Mouse (Mus musculus) pancreas, adult 10 weeks (tissue): Measurements from ENCODE around the gene Gm10778. TPM values are rescaled to one million over a fixed set of nuclear protein-coding genes. Genes with fewer than 3 reads are reported as not detected.

Experiments
- polyA plus RNA-seq: library from polyadenylated mRNA; stranded (reverse); fragments of 350-450 nt; fragmentation: Illumina TruSeq; extraction: RNeasy Lipid Tissue Mini Kit (QIAGEN cat#74804); gene quantifications from one replicate; pipeline ENCODE4 v1.2.3, GENCODE M21; 2015; ENCODE audit warnings: low read depth, low replicate concordance; ENCODE audit not compliant: insufficient read depth

Gm10778 gene
- polyA plus RNA-seq, result 0.66 TPM

DNA sequence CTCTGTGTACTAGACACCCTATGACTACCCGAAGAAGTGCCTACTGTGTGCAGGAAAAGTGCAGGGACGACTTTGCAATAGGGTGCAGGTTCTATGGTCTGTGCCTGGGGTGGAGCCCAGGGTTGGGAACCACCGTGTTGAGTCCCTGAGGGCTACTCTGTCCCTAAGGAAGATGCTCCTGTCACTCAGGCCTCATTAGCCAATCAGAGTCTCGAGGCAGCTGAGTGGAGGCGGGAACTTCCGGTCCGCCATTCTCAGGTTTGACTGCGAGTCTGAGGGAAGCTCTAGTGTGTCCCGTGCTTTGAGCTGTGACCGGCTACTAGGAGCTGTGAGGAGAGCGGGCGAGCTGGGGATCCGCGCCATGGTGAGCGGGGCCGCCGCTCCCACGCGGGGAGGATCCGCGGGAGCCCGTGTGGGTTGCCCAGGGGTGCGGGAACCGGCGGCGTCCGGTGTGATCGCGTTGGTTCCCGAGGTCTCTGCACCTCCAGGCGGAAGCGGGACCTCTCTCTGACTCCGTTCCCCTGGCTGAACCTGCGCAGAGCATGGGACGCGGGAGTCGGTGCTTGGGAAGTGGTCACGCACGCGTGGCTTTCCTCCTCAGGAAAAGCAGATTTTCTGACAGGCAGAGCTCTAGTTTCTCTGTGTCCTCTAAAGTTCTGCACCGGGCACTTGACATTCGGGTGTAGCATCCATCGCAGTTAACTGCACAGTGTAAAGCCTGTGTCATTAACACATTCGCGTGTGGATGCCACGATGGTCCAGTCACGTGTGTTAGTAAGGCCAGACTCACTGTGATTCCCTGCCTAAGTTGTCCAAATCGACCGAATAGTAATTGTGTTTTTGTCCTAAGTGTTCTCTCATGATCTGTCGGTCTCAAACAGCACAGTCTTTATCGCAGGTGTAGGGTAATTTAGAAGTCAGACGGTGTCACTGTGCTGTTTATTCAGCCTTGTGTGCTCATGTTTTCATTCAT lies at the start of gene Gm10778:
TSS of gene Gm10778 (plus strand) at position 257 of the 973 bp plus-strand sequence.

DNA sequence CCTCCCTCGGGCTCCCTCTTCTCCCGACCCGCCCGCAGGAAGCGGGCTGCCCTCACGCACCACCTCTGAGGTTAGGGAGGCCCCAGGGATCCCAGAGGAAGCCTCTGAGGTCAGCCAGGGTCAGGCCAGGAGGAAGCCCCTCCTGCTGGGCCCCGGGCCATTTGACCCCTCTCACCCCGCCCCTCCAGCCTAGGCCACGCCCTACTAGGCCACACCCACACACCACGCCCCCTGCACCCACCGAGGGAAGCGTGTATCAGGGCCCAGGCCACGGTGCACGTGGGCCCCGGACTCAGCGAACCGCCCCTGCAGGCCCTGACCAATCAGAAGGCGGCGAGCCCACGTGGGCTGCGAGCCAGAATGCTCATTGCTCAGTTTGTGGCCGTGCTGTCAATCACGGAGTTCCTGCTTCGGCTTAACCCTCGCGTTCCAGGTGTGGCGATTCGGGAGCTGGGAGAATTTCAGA lies 48.1 kb upstream of the Gm10778 start, which contains the start of gene Tle6:
TSS of gene Tle6 (minus strand) at position 336 of the 466 bp plus-strand sequence.

DNA sequence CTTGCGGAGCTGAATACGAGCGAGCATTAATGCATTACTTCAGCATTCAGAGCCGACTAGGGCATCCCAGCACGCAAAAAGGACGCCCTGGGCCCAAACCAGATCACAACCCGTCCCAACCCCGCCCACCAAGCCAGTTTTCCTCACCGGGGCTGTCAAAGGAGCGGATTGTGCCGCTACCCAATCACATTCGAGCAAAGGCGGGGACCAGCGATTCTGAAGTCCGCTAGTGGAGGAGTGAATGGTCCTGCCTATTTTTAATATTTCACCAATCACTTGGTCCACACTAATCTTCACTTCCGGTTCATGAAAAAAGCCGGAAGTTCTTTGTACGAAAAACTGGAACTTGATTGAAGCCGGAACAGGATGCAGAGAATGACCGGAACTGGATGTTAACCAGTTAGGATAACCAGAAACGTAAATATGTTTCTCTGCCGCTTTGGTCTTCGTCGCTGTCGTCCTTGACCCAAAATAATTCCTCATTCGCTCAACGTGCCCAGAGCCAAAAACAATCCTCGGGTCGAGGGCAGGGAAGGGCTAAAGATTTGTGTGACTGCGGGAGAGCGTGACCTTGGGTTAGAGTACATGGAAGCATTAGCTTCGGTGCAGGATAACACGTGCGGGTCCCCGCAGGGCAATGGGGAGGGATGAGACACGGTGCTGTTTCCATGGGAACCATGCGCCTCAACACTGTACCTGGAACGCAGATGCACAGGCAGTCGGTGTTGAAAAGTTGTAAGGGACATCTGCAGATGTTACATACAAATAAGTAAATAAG lies 42.7 kb upstream of the Gm10778 start, which contains the start of gene BC025920:
TSS of gene BC025920 (plus strand) at position 297 of the 778 bp plus-strand sequence.

DNA sequence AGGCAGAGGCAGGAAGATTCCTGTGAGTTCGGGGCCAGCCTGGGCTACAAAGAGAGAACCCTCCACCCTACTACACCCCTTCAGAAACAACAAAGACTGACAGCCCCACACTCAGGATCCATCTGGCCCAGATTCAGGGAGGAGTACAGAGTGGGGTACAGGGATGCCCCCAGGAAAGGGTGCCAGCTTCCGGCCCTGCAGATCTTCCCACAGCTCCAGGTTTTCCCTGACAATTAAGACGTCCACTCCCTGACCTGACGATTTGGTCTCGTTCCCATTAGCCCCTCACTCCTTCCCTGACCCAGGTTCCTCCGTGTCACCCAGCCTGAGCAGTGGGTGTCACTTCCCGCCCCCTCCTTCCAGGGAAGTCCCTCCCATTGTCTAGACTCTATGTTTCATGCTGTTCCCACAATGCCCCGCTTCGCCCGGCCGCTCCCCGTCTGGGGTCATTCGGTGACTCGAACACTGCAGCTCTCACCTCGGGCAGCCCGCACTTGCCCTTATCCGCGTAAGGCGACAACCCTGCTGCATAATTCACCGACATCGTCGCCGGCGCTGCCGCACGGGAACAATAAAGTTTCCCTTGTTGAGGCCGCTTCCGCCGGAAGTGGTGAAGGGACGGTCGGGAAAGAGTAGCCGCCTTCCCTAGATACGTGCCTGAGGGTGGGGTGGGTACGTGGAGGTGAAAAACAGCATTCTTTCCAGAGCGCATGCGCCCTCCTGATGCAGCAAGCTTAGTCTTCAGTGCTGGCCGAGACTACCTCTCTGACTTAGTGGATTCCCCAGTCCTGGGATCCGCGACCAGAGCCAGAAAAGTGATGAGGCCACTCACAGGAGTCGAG lies 21.6 kb upstream of the Gm10778 start, which contains the start of gene Sirt6:
TSS of gene Sirt6 (minus strand) at position 804 of the 842 bp plus-strand sequence.

DNA sequence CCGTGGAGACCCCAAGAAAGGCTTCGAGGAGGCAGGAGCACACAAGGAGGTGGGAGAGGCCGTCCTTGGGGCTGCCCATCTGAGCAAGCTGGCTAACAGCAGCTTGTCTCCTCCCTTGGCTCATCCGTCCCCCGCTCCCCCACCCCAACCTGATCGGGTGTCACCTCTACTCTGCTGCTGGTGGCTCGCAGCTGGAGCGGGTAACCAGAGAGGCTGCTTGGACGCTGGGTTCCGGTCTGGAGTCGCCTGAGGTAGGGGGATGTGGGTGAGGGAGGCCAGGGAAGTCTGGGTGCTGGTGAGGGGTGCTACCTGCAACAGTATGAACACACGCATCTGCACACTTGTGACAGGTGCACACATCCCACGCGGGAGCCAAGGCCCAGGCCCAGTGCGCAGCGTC lies 20.5 kb upstream of the Gm10778 start, which contains the start of gene Ankrd24:
TSS of gene Ankrd24 (plus strand) at position 151 of the 400 bp plus-strand sequence.

DNA sequence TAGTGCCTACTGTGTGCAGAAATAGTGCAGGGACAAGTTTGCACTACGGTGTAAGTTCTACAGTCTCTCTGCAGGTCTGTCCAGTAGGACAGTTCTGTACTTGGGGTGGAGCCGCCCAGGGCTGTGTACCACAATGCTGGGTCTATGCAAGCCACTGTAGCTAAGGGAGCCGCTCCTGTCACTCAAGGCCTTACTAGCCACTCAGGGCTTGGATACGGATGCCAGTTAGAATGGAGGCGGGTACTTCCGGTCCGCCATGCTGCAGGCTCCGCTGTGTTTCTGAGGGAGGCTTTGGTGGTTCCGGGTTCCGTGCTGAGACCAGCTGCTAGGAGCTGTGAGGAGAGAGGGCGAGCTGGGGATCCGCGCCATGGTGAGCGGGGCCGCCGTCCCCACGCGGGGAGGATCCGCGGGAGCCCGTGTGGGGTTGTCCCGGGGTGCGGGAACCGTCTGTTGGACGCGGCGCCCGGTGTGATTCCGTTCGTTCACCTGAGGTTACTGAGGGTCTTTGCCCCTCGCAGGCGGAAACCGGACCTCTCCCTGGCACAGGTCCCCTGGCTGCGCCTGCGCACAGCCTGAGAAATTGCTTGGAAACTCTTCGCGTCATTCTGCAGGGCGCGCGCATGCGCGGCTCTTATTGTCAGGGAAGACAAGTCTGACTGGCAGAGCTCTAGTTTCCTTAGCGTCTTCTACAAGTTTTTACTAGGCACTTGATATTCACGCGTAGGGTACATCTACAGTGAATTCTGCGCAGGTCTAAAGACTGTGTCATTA lies 55.9 kb downstream of the Gm10778 start, which contains the start of gene Zfp433:
TSS of gene Zfp433 (plus strand) at position 295 of the 771 bp plus-strand sequence.

Other genes starting within 250 kb of the Gm10778 start
- 11.0 TPM for gene Nfic, start 193.4 kb upstream of the Gm10778 start, polyA plus RNA-seq
- 0.76 TPM for gene Celf5, start 166.3 kb upstream of the Gm10778 start, polyA plus RNA-seq
- 25.2 TPM for gene Ncln, start 152.7 kb upstream of the Gm10778 start, polyA plus RNA-seq
- gene S1pr4, start 148.9 kb upstream of the Gm10778 start, polyA plus RNA-seq, result 1.3 TPM
- not detected for gene Gna15, start 124.8 kb upstream of the Gm10778 start, polyA plus RNA-seq
- gene Gna11, start 103.9 kb upstream of the Gm10778 start, polyA plus RNA-seq, result 17.4 TPM
- gene Aes, start 89.6 kb upstream of the Gm10778 start, polyA plus RNA-seq, result 218 TPM
- 44.6 TPM for gene Tle2, start 74.5 kb upstream of the Gm10778 start, polyA plus RNA-seq
- gene Tle6, start 48.0 kb upstream of the Gm10778 start, polyA plus RNA-seq, result 236 TPM
- gene BC025920, start 42.8 kb upstream of the Gm10778 start, polyA plus RNA-seq, result 0.87 TPM
- gene Sirt6, start 21.3 kb upstream of the Gm10778 start, polyA plus RNA-seq, result 5.6 TPM
- 62.0 TPM for gene Ankrd24, start 20.5 kb upstream of the Gm10778 start, polyA plus RNA-seq
- 1.2 TPM for gene Zfp433, start 55.8 kb downstream of the Gm10778 start, polyA plus RNA-seq
- gene Gm3055, start 122.1 kb downstream of the Gm10778 start, polyA plus RNA-seq, result 2.0 TPM
- not detected for gene Gm4767, start 163.1 kb downstream of the Gm10778 start, polyA plus RNA-seq
- gene Gm32687, start 214.9 kb downstream of the Gm10778 start, polyA plus RNA-seq, result 1.3 TPM